Mouse (Mus musculus): Measurements from ENCODE around the gene Smarcb1. TPM values are rescaled to one million over a fixed set of nuclear protein-coding genes. Genes with fewer than 3 reads are reported as not detected.

The Smarcb1 gene
- polyA plus RNA-seq, 1 experiment from 2014 or later, result 263 TPM

DNA sequence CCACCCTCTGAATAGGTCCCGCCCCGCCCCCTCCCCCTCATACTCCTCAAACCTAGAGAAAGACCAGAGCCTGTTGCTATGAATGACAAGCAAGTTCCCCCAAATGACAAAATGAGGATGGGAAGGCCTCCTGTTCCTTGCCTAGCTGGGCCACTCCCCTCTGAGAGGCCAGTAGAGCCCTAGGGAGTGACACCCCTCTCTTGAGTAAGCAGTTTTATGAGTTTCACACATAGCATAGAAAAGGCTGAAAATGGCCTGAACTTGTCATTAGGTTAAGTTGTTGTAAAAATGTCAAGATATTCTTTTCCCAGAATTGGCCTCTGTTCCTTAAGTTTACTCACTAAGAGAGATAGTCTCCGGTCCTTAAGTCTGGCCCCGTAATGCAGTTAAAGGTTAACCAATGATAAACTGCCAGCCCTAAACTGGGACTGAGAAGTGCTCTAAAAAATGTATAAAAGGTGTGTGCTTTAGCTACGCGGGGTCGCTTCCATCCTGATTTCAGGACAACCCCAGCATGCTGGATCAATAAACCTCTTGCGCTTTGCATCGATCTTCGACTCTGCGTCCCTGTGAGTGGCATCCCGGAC, 68.8 kb downstream of the Smarcb1 start:
- WGBS, result 94% methylated on average over 12 of the region's 12 CpGs

DNA sequence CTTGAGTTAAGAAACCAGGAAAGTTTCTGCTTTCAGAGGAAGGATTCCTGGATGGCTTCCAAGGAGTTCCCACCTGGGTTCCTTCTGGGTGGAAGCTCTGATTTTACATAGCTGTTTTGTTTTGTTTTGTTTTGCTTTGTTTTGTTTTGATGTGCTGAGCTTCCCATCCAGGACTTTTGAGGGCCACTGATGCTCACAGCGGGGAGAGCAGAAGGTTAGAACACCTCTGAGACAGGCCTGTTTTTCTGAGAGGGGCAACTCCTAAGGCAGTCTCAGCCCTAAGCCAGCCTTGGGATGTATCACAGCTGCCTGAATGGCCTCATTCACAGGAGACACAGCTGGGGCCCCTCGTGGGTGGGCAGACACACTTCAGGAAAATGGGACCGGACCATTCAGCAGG, 69.7 kb downstream of the Smarcb1 start:
- Histone ChIP-seq H3K27me3 (ENCODE audit: control insufficient read depth, insufficient read depth, low read length) (no peaks in the 10 kb centered on the region), H3K36me3 (ENCODE audit: control insufficient read depth, insufficient read depth, low read length) (no peaks in the 10 kb centered on the region), H3K4me3 (ENCODE audit: low read depth, low read length) (no peak overlapping the region), H3K27ac (replicated peaks; ENCODE audit: low read depth, low read length) (no peak overlapping the region), H3K9me3 (ENCODE audit: control insufficient read depth, low read length) (no peaks in the 10 kb centered on the region), H3K4me1 (ENCODE audit: control insufficient read depth, insufficient read depth, low read length) (no peaks in the 10 kb centered on the region; the same call in 1 of the 2 replicates), H3K9ac (ENCODE audit: low read length) (no peak overlapping the region), H3K4me2 (ENCODE audit: low read depth, severe bottlenecking) (no peak overlapping the region)
- WGBS, result 37% methylated on average over 3 of the region's 3 CpGs
- no peak for DNase-seq (ENCODE audit: low spot score)
- no peak for ATAC-seq (ENCODE audit: insufficient number of reproducible peaks, low FRiP score, low TSS enrichment, low read depth)

More for the DNA sequence above, 68.8 kb downstream of the Smarcb1 start:
- DNase-seq (ENCODE audit: low spot score) (no peak), ATAC-seq (ENCODE audit: insufficient number of reproducible peaks, low FRiP score, low TSS enrichment, low read depth) (no peak)
- no peak overlapping the region for H3K4me2 ChIP-seq (ENCODE audit: low read depth, severe bottlenecking)
- H3K27me3 ChIP-seq (ENCODE audit: control insufficient read depth, insufficient read depth, low read length), result no peaks in the 10 kb centered on the region
- no peaks in the 10 kb centered on the region for H3K9me3 ChIP-seq (ENCODE audit: control insufficient read depth, low read length)
- H3K4me1 ChIP-seq (ENCODE audit: control insufficient read depth, insufficient read depth, low read length), result no peaks in the 10 kb centered on the region; the same call in 1 of the 2 replicates
- no peak overlapping the region for H3K4me3 ChIP-seq (ENCODE audit: low read depth, low read length)
- H3K36me3 ChIP-seq (ENCODE audit: control insufficient read depth, insufficient read depth, low read length), result no peaks in the 10 kb centered on the region; the same call in 1 of the 2 replicates
- no peak overlapping the region for H3K27ac ChIP-seq (replicated peaks; ENCODE audit: low read depth, low read length)
- H3K9ac ChIP-seq (ENCODE audit: low read length), result no peak overlapping the region

GRCm38 (mm10) chr10:75851076-75851475, 70.3 kb downstream of the Smarcb1 start:
- no peak for ATAC-seq (ENCODE audit: insufficient number of reproducible peaks, low FRiP score, low TSS enrichment, low read depth)
- no peaks in the 10 kb centered on the region for H3K9me3 ChIP-seq (ENCODE audit: control insufficient read depth, low read length)
- WGBS, result 4% methylated on average over 6 of the region's 6 CpGs
- no peaks in the 10 kb centered on the region; the same call in 1 of the 2 replicates for H3K4me1 ChIP-seq (ENCODE audit: control insufficient read depth, insufficient read depth, low read length)
- no peak overlapping the region for H3K4me3 ChIP-seq (ENCODE audit: low read depth, low read length)
- DNase-seq (ENCODE audit: low spot score), result no peak
- no peaks in the 10 kb centered on the region for H3K27me3 ChIP-seq (ENCODE audit: control insufficient read depth, insufficient read depth, low read length)
- no peak overlapping the region for H3K27ac ChIP-seq (replicated peaks; ENCODE audit: low read depth, low read length)
- H3K4me2 ChIP-seq (ENCODE audit: low read depth, severe bottlenecking), result no peak overlapping the region
- H3K36me3 ChIP-seq (ENCODE audit: control insufficient read depth, insufficient read depth, low read length), result no peaks in the 10 kb centered on the region
- no peak overlapping the region for H3K9ac ChIP-seq (ENCODE audit: low read length)

- no peaks in the 10 kb centered on the region for H3K27me3 ChIP-seq (ENCODE audit: control insufficient read depth, insufficient read depth, low read length)
- DNase-seq (ENCODE audit: low spot score), result no peak
- H3K36me3 ChIP-seq (ENCODE audit: control insufficient read depth, insufficient read depth, low read length), result no peaks in the 10 kb centered on the region
- H3K4me2 ChIP-seq (ENCODE audit: low read depth, severe bottlenecking), result no peak overlapping the region
- H3K4me3 ChIP-seq (ENCODE audit: low read depth, low read length), result no peak overlapping the region
- H3K9ac ChIP-seq (ENCODE audit: low read length), result no peak overlapping the region
- no peak overlapping the region for H3K27ac ChIP-seq (replicated peaks; ENCODE audit: low read depth, low read length)
- no peaks in the 10 kb centered on the region; the same call in 1 of the 2 replicates for H3K4me1 ChIP-seq (ENCODE audit: control insufficient read depth, insufficient read depth, low read length)
- ATAC-seq (ENCODE audit: insufficient number of reproducible peaks, low FRiP score, low TSS enrichment, low read depth), result no peak
- H3K9me3 ChIP-seq (ENCODE audit: control insufficient read depth, low read length), result no peaks in the 10 kb centered on the region
- whole genome bisulfite sequencing, result 24% methylated on average over 3 of the region's 3 CpGs
These were observed 73.0 kb downstream of the Smarcb1 start for GRCm38 (mm10) chr10:75848382-75848781.

Other genes with a start within 250 kb of the Smarcb1 start
- gene Cabin1, start 157.3 kb downstream of the Smarcb1 start, polyA plus RNA-seq (2014; fragmentation: Nextera tagmentation; extraction: Ambion mirVana), result 28.5 and 30.7 TPM in 2 replicates
- 100.0 and 107 TPM in 2 replicates for gene Ddt, start 148.2 kb downstream of the Smarcb1 start, polyA plus RNA-seq (2014; fragmentation: Nextera tagmentation; extraction: Ambion mirVana)
- 0.41 TPM in 1 of 2 replicates, not detected in the other for gene Gm20441, start 140.7 kb downstream of the Smarcb1 start, polyA plus RNA-seq (2014; fragmentation: Nextera tagmentation; extraction: Ambion mirVana)
- gene Gstt3, start 140.2 kb downstream of the Smarcb1 start, polyA plus RNA-seq (2014; fragmentation: Nextera tagmentation; extraction: Ambion mirVana), result 6.4 and 7.9 TPM in 2 replicates
- 4.4 and 5.5 TPM in 2 replicates for gene Gstt1, start 123.0 kb downstream of the Smarcb1 start, polyA plus RNA-seq (2014; fragmentation: Nextera tagmentation; extraction: Ambion mirVana)
- gene Gstt4, start 99.1 kb downstream of the Smarcb1 start, polyA plus RNA-seq (2014; fragmentation: Nextera tagmentation; extraction: Ambion mirVana), result not detected in 2 replicates
- gene Gstt2, start 84.2 kb downstream of the Smarcb1 start, polyA plus RNA-seq (2014; fragmentation: Nextera tagmentation; extraction: Ambion mirVana), result 7.8 and 9.5 TPM in 2 replicates
- 2,626 and 2,699 TPM in 2 replicates for gene Mif, start 61.4 kb downstream of the Smarcb1 start, polyA plus RNA-seq (2014; fragmentation: Nextera tagmentation; extraction: Ambion mirVana)
- 3.8 and 3.9 TPM in 2 replicates for gene Derl3, start 28.2 kb downstream of the Smarcb1 start, polyA plus RNA-seq (2014; fragmentation: Nextera tagmentation; extraction: Ambion mirVana)
- 4.5 and 6.2 TPM in 2 replicates for gene Chchd10, start 11.5 kb upstream of the Smarcb1 start, polyA plus RNA-seq (2014; fragmentation: Nextera tagmentation; extraction: Ambion mirVana)
- 66.1 and 75.2 TPM in 2 replicates for gene Mmp11, start 14.9 kb upstream of the Smarcb1 start, polyA plus RNA-seq (2014; fragmentation: Nextera tagmentation; extraction: Ambion mirVana)
- 0.31 and 0.35 TPM in 2 replicates for gene Gm867, start 19.1 kb upstream of the Smarcb1 start, polyA plus RNA-seq (2014; fragmentation: Nextera tagmentation; extraction: Ambion mirVana)
- 0.33 and 0.60 TPM in 2 replicates for gene Vpreb3, start 21.4 kb upstream of the Smarcb1 start, polyA plus RNA-seq (2014; fragmentation: Nextera tagmentation; extraction: Ambion mirVana)
- gene Gm5134, start 32.9 kb upstream of the Smarcb1 start, polyA plus RNA-seq (2014; fragmentation: Nextera tagmentation; extraction: Ambion mirVana), result 0.10 TPM in 1 of 2 replicates, not detected in the other
- 42.1 and 44.8 TPM in 2 replicates for gene Zfp280b, start 111.0 kb upstream of the Smarcb1 start, polyA plus RNA-seq (2014; fragmentation: Nextera tagmentation; extraction: Ambion mirVana)
- not detected in 2 replicates for gene Slc5a4b, start 189.3 kb upstream of the Smarcb1 start, polyA plus RNA-seq (2014; fragmentation: Nextera tagmentation; extraction: Ambion mirVana)
- not detected in 2 replicates for gene Slc5a4a, start 225.8 kb upstream of the Smarcb1 start, polyA plus RNA-seq (2014; fragmentation: Nextera tagmentation; extraction: Ambion mirVana)